Mouse (Mus musculus): ENCODE data around the gene Pld6.

DNA sequence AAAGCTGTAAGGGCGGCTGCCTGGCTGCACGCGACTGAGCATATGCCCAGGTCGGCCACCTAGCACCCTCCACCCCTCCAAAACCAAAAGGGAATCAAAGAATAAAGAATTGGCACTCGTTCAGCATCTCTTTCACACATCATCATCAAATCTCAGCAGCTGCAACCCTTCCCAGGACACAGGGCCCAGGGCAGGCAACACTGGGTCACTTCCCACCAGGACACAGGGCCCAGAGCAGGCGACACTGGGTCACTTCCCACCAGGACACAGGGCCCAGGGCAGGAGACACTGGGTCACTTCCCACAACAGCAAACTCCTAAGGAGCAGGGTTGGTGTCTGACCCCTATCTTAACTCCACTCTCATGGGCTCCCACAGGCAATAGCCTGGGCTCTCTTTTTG lies 5.9 kb upstream of the Pld6 start:
- no peak for TF ChIP-seq TCF12 (IDR thresholded peaks at IDR 0.05; ENCODE audit: low read depth, low read length)
- TF ChIP-seq POLR2A (IDR thresholded peaks at IDR 0.05; ENCODE audit: control insufficient read depth in 1 of 2, insufficient read depth in 1 of 2, low read depth in 1 of 2, low read length in 2 of 2, poor library complexity in 1 of 2): no peak
- TF ChIP-seq ELF1 (IDR thresholded peaks at IDR 0.05; ENCODE audit: low read depth, low read length): no peak
- TF ChIP-seq RAD21 (IDR thresholded peaks at IDR 0.05; ENCODE audit: low read depth, low read length): no peak
- TF ChIP-seq CTCF (IDR thresholded peaks at IDR 0.05 in 2 of 3, conservative IDR thresholded peaks at IDR 0.05 in 1 of 3; ENCODE audit: control insufficient read depth in 1 of 3, insufficient read depth in 1 of 3, low read depth in 2 of 3, low read length in 3 of 3, poor library complexity in 1 of 3, severe bottlenecking in 1 of 3): no peak
- TF ChIP-seq UBTF (IDR thresholded peaks at IDR 0.05; ENCODE audit: borderline replicate concordance, insufficient read depth, low read depth, low read length): no peak
- TF ChIP-seq MEF2A (IDR thresholded peaks at IDR 0.05; ENCODE audit: extremely low read depth, insufficient replicate concordance, low read depth, low read length, poor library complexity, severe bottlenecking): no peak
- no peak for TF ChIP-seq CHD2 (IDR thresholded peaks at IDR 0.05; ENCODE audit: low read length)
- TF ChIP-seq KAT2A (conservative IDR thresholded peaks at IDR 0.05; ENCODE audit: low read depth, low read length): no peak
- TF ChIP-seq USF1 (IDR thresholded peaks at IDR 0.05; ENCODE audit: low read depth, low read length): no peak
